Comparison of ENCODE assay signal across 11 mouse cellular contexts in the genomic region with DNA sequence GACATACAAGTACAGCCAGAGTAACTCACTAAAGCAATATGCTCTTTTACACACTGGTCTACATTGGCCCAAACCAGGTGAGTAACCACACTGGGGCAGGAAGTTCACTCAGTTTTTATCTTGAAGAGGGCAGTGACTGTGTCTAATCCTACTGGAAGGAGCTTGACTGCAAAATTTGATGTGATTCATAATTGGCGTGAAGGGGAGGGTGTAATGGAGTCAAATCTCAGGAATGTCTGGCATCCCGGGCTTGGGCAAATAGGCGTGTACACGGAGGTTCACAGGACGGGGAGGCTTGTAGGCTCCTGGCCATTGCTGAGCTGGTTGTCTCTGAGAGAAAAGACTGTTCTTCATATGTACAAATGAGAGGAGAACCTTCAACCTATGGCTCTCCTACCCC. TPM values are rescaled to one million over a fixed set of nuclear protein-coding genes. Genes with fewer than 3 reads are reported as not detected.
DNase-seq lines count a peak whose midpoint lies in the region; ATAC-seq and TF ChIP-seq lines count a peak whose summit lies in the region.
"Had no signal": no experiment of that assay in that cellular context is flagged by ENCODE, and none has a peak within 500 bp of the region (broad histone marks: within the 10 kb centered on the region; RNA-seq: fewer than 3 reads in every experiment).

No protein-coding gene starts in this region.

- 6% methylated on average over 5 of the region's 5 CpGs for WGBS in heart, postnatal 0 days
- 25% methylated on average over 5 of the region's 5 CpGs for WGBS in embryonic facial prominence, embryonic 12.5 days

- H3K27me3 ChIP-seq in heart, postnatal 0 days (ENCODE audit: control insufficient read depth, insufficient read depth, low read length): no peaks in the 10 kb centered on the region
- no peaks in the 10 kb centered on the region for H3K27me3 ChIP-seq in embryonic facial prominence, embryonic 12.5 days

- intact Hi-C loops in heart, postnatal 14 days (cut with DNase I): no loop called here

- TF ChIP-seq CTCF in heart, postnatal 0 days (IDR thresholded peaks at IDR 0.05; ENCODE audit: low read depth): no peak

- no peak overlapping the region for H3K4me3 ChIP-seq in heart, postnatal 0 days (ENCODE audit: low read depth, low read length)
- H3K4me3 ChIP-seq in embryonic facial prominence, embryonic 12.5 days: no peak overlapping the region

- no peak for TF ChIP-seq EP300 in heart, postnatal 0 days (IDR thresholded peaks at IDR 0.05; ENCODE audit: low read depth)

- no peak for DNase-seq in heart, postnatal 0 days (ENCODE audit: low spot score)
- no peak for DNase-seq in heart, postnatal 14 days
- peak; percentile 81 for DNase-seq in NIH3T3 (ENCODE audit: low read depth)
- peak; percentile 78 for DNase-seq in lung, postnatal 36 days
- DNase-seq in cerebellum, postnatal 25 days: no peak
- no peak for DNase-seq in T-cell, adult 2 months (ENCODE audit: low spot score)
- no peak for DNase-seq in frontal cortex, postnatal 36 days (ENCODE audit: low spot score in 2 of 2)
- DNase-seq: adrenal gland, adult 8-10 months; cerebellum, adult 11 months; gastrocnemius, postnatal 14 days had no signal

- ATAC-seq in heart, postnatal 0 days (ENCODE audit: insufficient read depth, low read depth): 0 out of 2 replicates have a peak, but pooled peaks have one; percentile 17
- ATAC-seq in embryonic facial prominence, embryonic 12.5 days (ENCODE audit: insufficient number of reproducible peaks, insufficient read depth, low FRiP score, low TSS enrichment): no peak

- peaks cover 19% of the 10 kb centered on the region for H3K4me1 ChIP-seq in heart, postnatal 0 days (ENCODE audit: control insufficient read depth, insufficient read depth)
- peaks cover 8% of the 10 kb centered on the region; the same call in 1 of the 2 replicates for H3K4me1 ChIP-seq in embryonic facial prominence, embryonic 12.5 days

- H3K27ac ChIP-seq in heart, postnatal 0 days (ENCODE audit: low read depth): peak overlapping the region; percentile 64; the same call in 1 of the 2 replicates
- H3K27ac ChIP-seq in embryonic facial prominence, embryonic 12.5 days: 0 out of 2 replicates have a peak overlapping the region, but pooled peaks have one; percentile 12

- H3K36me3 ChIP-seq in heart, postnatal 0 days (replicated peaks; ENCODE audit: control insufficient read depth, insufficient read depth, low read length): no peaks in the 10 kb centered on the region
- H3K36me3 ChIP-seq in embryonic facial prominence, embryonic 12.5 days: no peaks in the 10 kb centered on the region

- no peak overlapping the region for H3K4me2 ChIP-seq in heart, postnatal 0 days (ENCODE audit: low read depth, low read length)
- no peak overlapping the region for H3K4me2 ChIP-seq in embryonic facial prominence, embryonic 12.5 days (replicated peaks)

- no peaks in the 10 kb centered on the region for H3K9me3 ChIP-seq in heart, postnatal 0 days (replicated peaks; ENCODE audit: control insufficient read depth, low read length)
- H3K9me3 ChIP-seq in embryonic facial prominence, embryonic 12.5 days: no peaks in the 10 kb centered on the region

- H3K9ac ChIP-seq in heart, postnatal 0 days (replicated peaks; ENCODE audit: low read depth, low read length): no peak overlapping the region
- no peak overlapping the region for H3K9ac ChIP-seq in embryonic facial prominence, embryonic 12.5 days

RNA-seq across cellular contexts. Expression of gene Mprip, which starts 5.8 kb away (rescaled TPM):
- total RNA-seq in heart, postnatal 0 days (2014; rRNA removed; ENCODE audit: low replicate concordance): 132 and 135 TPM in 2 replicates
- polyA plus RNA-seq in heart, postnatal 0 days (2015; fragmentation: Nextera tagmentation; extraction: Ambion mirVana): 32.5 and 35.9 TPM in 2 replicates
- total RNA-seq in heart, postnatal 14 days (2021): 100 to 1,000 TPM; 171 to 185 TPM
- 87.9 and 109 TPM in 2 replicates for polyA plus RNA-seq in embryonic facial prominence, embryonic 12.5 days (2016; fragmentation: Nextera tagmentation; extraction: Ambion mirVana)

Comparison
In these comparisons a context has a peak if more than half of its experiments do, and no peak if none do; other contexts are left out.
1. DNase-seq: peak in NIH3T3 (single experiment) and lung, postnatal 36 days (single experiment); none in heart, postnatal 0 days (single experiment), heart, postnatal 14 days (0 of 2), cerebellum, postnatal 25 days (0 of 2), T-cell, adult 2 months (single experiment) and frontal cortex, postnatal 36 days (0 of 2).